Mouse (Mus musculus): ENCODE results near the gene Lmo3. TPM values are rescaled to one million over a fixed set of nuclear protein-coding genes. Genes with fewer than 3 reads are reported as not detected.

Lmo3 gene
- polyA plus RNA-seq, 1 experiment = not detected

- no peaks in the 10 kb centered on the region for H3K79me2 ChIP-seq (ENCODE audit: control insufficient read depth, insufficient read depth)
- no peaks in the 10 kb centered on the region for H3K27me3 ChIP-seq (ENCODE audit: control insufficient read depth, insufficient read depth, insufficient read length)
- TF ChIP-seq CTCF (IDR thresholded peaks at IDR 0.05; ENCODE audit: control insufficient read depth, insufficient read depth, insufficient read length) = no peak
- H3K36me3 ChIP-seq (ENCODE audit: control insufficient read depth, insufficient read depth) = no peaks in the 10 kb centered on the region
- H3ac ChIP-seq (ENCODE audit: control insufficient read depth, insufficient read length, low read depth) = no peak overlapping the region
- no peaks in the 10 kb centered on the region for H3K79me3 ChIP-seq (ENCODE audit: low read depth)
- H3K4me3 ChIP-seq (ENCODE audit: insufficient read depth, poor library complexity, severe bottlenecking) = no peak overlapping the region
These were observed 1.5 kb upstream of the Lmo3 start for GRCm38 (mm10) chr6:138583314-138583713.

- no peaks in the 10 kb centered on the region for H3K27me3 ChIP-seq (ENCODE audit: control insufficient read depth, insufficient read depth, insufficient read length)
- H3K79me2 ChIP-seq (ENCODE audit: control insufficient read depth, insufficient read depth) = no peaks in the 10 kb centered on the region
- TF ChIP-seq CEBPB (IDR thresholded peaks at IDR 0.05; ENCODE audit: low read depth) (no peak), MAX (IDR thresholded peaks at IDR 0.05) (no peak), CTCF (IDR thresholded peaks at IDR 0.05; ENCODE audit: control insufficient read depth, insufficient read depth, insufficient read length) (no peak), MYOD1 (IDR thresholded peaks at IDR 0.05; ENCODE audit: control insufficient read depth, insufficient read length, low read depth) (no peak), USF1 (IDR thresholded peaks at IDR 0.05; ENCODE audit: low read depth) (no peak), FOSL1 (IDR thresholded peaks at IDR 0.05; ENCODE audit: insufficient read depth, low read length, poor library complexity, severe bottlenecking) (no peak), MYOG (IDR thresholded peaks at IDR 0.05; ENCODE audit: control insufficient read depth, extremely low read depth, insufficient read length) (no peak)
- no peaks in the 10 kb centered on the region for H3K79me3 ChIP-seq (ENCODE audit: low read depth)
- H3ac ChIP-seq (ENCODE audit: control insufficient read depth, insufficient read length, low read depth) = no peak overlapping the region
- H3K36me3 ChIP-seq (ENCODE audit: control insufficient read depth, insufficient read depth) = no peaks in the 10 kb centered on the region
- H3K4me3 ChIP-seq (ENCODE audit: insufficient read depth, poor library complexity, severe bottlenecking) = no peak overlapping the region
These were observed 785 bp upstream of the Lmo3 start for GRCm38 (mm10) chr6:138582506-138583000.

- Histone ChIP-seq H3K27me3 (ENCODE audit: control insufficient read depth, insufficient read depth, insufficient read length) (no peaks in the 10 kb centered on the region), H3K36me3 (ENCODE audit: control insufficient read depth, insufficient read depth) (no peaks in the 10 kb centered on the region), H3K79me2 (ENCODE audit: control insufficient read depth, insufficient read depth) (no peaks in the 10 kb centered on the region), H3K79me3 (ENCODE audit: low read depth) (no peaks in the 10 kb centered on the region), H3K4me3 (ENCODE audit: insufficient read depth, poor library complexity, severe bottlenecking) (no peak overlapping the region), H3ac (ENCODE audit: control insufficient read depth, insufficient read length, low read depth) (no peak overlapping the region)
- no peak for TF ChIP-seq CEBPB (IDR thresholded peaks at IDR 0.05; ENCODE audit: low read depth)
- no peak for TF ChIP-seq CTCF (IDR thresholded peaks at IDR 0.05; ENCODE audit: control insufficient read depth, insufficient read depth, insufficient read length)
- no peak for TF ChIP-seq USF1 (IDR thresholded peaks at IDR 0.05; ENCODE audit: low read depth)
- TF ChIP-seq MAX (IDR thresholded peaks at IDR 0.05) = no peak
- TF ChIP-seq FOSL1 (IDR thresholded peaks at IDR 0.05; ENCODE audit: insufficient read depth, low read length, poor library complexity, severe bottlenecking) = no peak
- TF ChIP-seq MYOD1 (IDR thresholded peaks at IDR 0.05; ENCODE audit: control insufficient read depth, insufficient read length, low read depth) = no peak
- no peak for TF ChIP-seq MYOG (IDR thresholded peaks at IDR 0.05; ENCODE audit: control insufficient read depth, extremely low read depth, insufficient read length)
These were observed 1.2 kb downstream of the Lmo3 start for GRCm38 (mm10) chr6:138580491-138581076.

- Histone ChIP-seq H3ac (ENCODE audit: control insufficient read depth, insufficient read length, low read depth) (no peak overlapping the region), H3K4me3 (ENCODE audit: insufficient read depth, poor library complexity, severe bottlenecking) (no peak overlapping the region), H3K79me3 (ENCODE audit: low read depth) (no peaks in the 10 kb centered on the region), H3K27me3 (ENCODE audit: control insufficient read depth, insufficient read depth, insufficient read length) (no peaks in the 10 kb centered on the region), H3K79me2 (ENCODE audit: control insufficient read depth, insufficient read depth) (no peaks in the 10 kb centered on the region), H3K36me3 (ENCODE audit: control insufficient read depth, insufficient read depth) (no peaks in the 10 kb centered on the region)
- no peak for TF ChIP-seq CEBPB (IDR thresholded peaks at IDR 0.05; ENCODE audit: low read depth)
These were observed 18.4 kb downstream of the Lmo3 start for GRCm38 (mm10) chr6:138563416-138563815.

GRCm38 (mm10) chr6:138552144-138552543 is 29.6 kb downstream of the Lmo3 start:
- no peak overlapping the region for H3ac ChIP-seq (ENCODE audit: control insufficient read depth, insufficient read length, low read depth)
- no peak overlapping the region for H3K4me3 ChIP-seq (ENCODE audit: insufficient read depth, poor library complexity, severe bottlenecking)
- no peaks in the 10 kb centered on the region for H3K79me3 ChIP-seq (ENCODE audit: low read depth)
- TF ChIP-seq MYOG (IDR thresholded peaks at IDR 0.05; ENCODE audit: control insufficient read depth, extremely low read depth, insufficient read length) (no peak), MYOD1 (IDR thresholded peaks at IDR 0.05; ENCODE audit: control insufficient read depth, insufficient read length, low read depth) (no peak), USF1 (IDR thresholded peaks at IDR 0.05; ENCODE audit: low read depth) (no peak), MAX (IDR thresholded peaks at IDR 0.05) (no peak), CTCF (IDR thresholded peaks at IDR 0.05; ENCODE audit: control insufficient read depth, insufficient read depth, insufficient read length) (no peak), CEBPB (IDR thresholded peaks at IDR 0.05; ENCODE audit: low read depth) (no peak), FOSL1 (IDR thresholded peaks at IDR 0.05; ENCODE audit: insufficient read depth, low read length, poor library complexity, severe bottlenecking) (no peak)
- no peaks in the 10 kb centered on the region for H3K36me3 ChIP-seq (ENCODE audit: control insufficient read depth, insufficient read depth)
- no peaks in the 10 kb centered on the region for H3K79me2 ChIP-seq (ENCODE audit: control insufficient read depth, insufficient read depth)
- no peaks in the 10 kb centered on the region for H3K27me3 ChIP-seq (ENCODE audit: control insufficient read depth, insufficient read depth, insufficient read length)

GRCm38 (mm10) chr6:138534879-138535278 is 46.9 kb downstream of the Lmo3 start:
- Histone ChIP-seq H3K79me3 (ENCODE audit: low read depth) (no peaks in the 10 kb centered on the region), H3K27me3 (ENCODE audit: control insufficient read depth, insufficient read depth, insufficient read length) (no peaks in the 10 kb centered on the region), H3ac (ENCODE audit: control insufficient read depth, insufficient read length, low read depth) (no peak overlapping the region), H3K36me3 (ENCODE audit: control insufficient read depth, insufficient read depth) (no peaks in the 10 kb centered on the region), H3K79me2 (ENCODE audit: control insufficient read depth, insufficient read depth) (no peaks in the 10 kb centered on the region), H3K4me3 (ENCODE audit: insufficient read depth, poor library complexity, severe bottlenecking) (no peak overlapping the region)
- TF ChIP-seq MYOD1 (IDR thresholded peaks at IDR 0.05; ENCODE audit: control insufficient read depth, insufficient read length, low read depth) (no peak), CEBPB (IDR thresholded peaks at IDR 0.05; ENCODE audit: low read depth) (no peak), CTCF (IDR thresholded peaks at IDR 0.05; ENCODE audit: control insufficient read depth, insufficient read depth, insufficient read length) (no peak), MYOG (IDR thresholded peaks at IDR 0.05; ENCODE audit: control insufficient read depth, extremely low read depth, insufficient read length) (no peak), FOSL1 (IDR thresholded peaks at IDR 0.05; ENCODE audit: insufficient read depth, low read length, poor library complexity, severe bottlenecking) (no peak), USF1 (IDR thresholded peaks at IDR 0.05; ENCODE audit: low read depth) (no peak), MAX (IDR thresholded peaks at IDR 0.05) (no peak)
